Mouse (Mus musculus) liver, postnatal 0 days (tissue): ENCODE results near the gene Fcrla. TPM values are rescaled to one million over a fixed set of nuclear protein-coding genes. Genes with fewer than 3 reads are reported as not detected.
A peak's percentile ranks its signal among the peaks of the same experiment; 100 is the strongest.

Experiments used
- ATAC-seq: fragments of 200-750 bp; cut with Nextera tagmentation; 2 replicates; pipeline ENCODE4 v1.8.0; 2017; ENCODE audit warnings: mild to moderate bottlenecking, moderate library complexity
- DNase-seq: peaks from one replicate; pipeline ENCODE4 v3.0.0-alpha.2; 2016
- H3K27ac ChIP-seq: fragments of 300-500 bp; sonication (generic); 2 replicates; pipeline ENCODE4 v1.5.1; 2014; ENCODE audit warnings: antibody characterized with exemption, moderate library complexity, mild to moderate bottlenecking, low read depth
- H3K27me3 ChIP-seq: fragments of 300-500 bp; sonication (generic); 2 replicates; pipeline ENCODE4 v1.6.1; 2014; ENCODE audit warnings: low read length, control low read depth, mixed read lengths; ENCODE audit not compliant: insufficient read depth
- H3K36me3 ChIP-seq: fragments of 300-500 bp; sonication (generic); replicated peaks from 2 replicates; pipeline ENCODE4 v1.6.1; 2014; ENCODE audit warnings: mild to moderate bottlenecking, control low read depth, low read length, moderate library complexity, mixed read lengths; ENCODE audit not compliant: insufficient read depth
- H3K4me1 ChIP-seq: fragments of 300-500 bp; sonication (generic); 2 replicates; pipeline ENCODE4 v1.6.1; 2014; ENCODE audit warnings: antibody characterized with exemption, mild to moderate bottlenecking, control low read depth; ENCODE audit not compliant: insufficient read depth
- H3K4me2 ChIP-seq: fragments of 300-500 bp; sonication (generic); 2 replicates; pipeline ENCODE4 v1.6.1; 2014; ENCODE audit warnings: low read depth, mild to moderate bottlenecking, low read length, moderate library complexity, mixed read lengths
- H3K4me3 ChIP-seq: fragments of 300-500 bp; sonication (generic); 2 replicates; pipeline ENCODE4 v1.5.1; 2014; ENCODE audit warnings: low read depth, low read length
- H3K9ac ChIP-seq: fragments of 300-500 bp; sonication (generic); replicated peaks from 2 replicates; pipeline ENCODE4 v1.6.1; 2014; ENCODE audit warnings: mild to moderate bottlenecking, moderate library complexity
- H3K9me3 ChIP-seq: fragments of 300-500 bp; sonication (generic); 2 replicates; pipeline ENCODE4 v1.6.1; 2016; ENCODE audit warnings: mild to moderate bottlenecking, control low read depth, low read length, mixed read lengths
- CTCF ChIP-seq: sonication (generic); IDR thresholded peaks from 2 replicates; pipeline ENCODE4 v1.5.1; 2016; ENCODE audit warnings: antibody characterized with exemption, low read depth
- EP300 ChIP-seq: IDR thresholded peaks from 2 replicates; pipeline ENCODE4 v1.6.1; 2016; ENCODE audit warnings: antibody characterized with exemption, low read depth, mild to moderate bottlenecking
- WGBS: fragments of 180-500 bp; shearing (Covaris S2); extraction: QIAGEN DNeasy Blood & Tissue Kit; methylation state at CpG from one replicate; pipeline ENCODE4 v1.1.7; 2014; ENCODE audit not compliant: insufficient replicate concordance; 5-methylcytosine and 5-hydroxymethylcytosine counted together
- polyA plus RNA-seq: library from polyadenylated mRNA; unstranded; fragments of >200 nt; fragmentation: Nextera tagmentation; extraction: Ambion mirVana; gene quantifications from 2 replicates; pipeline ENCODE4 v1.2.1, GENCODE M21; 2015

Fcrla gene
- polyA plus RNA-seq, 1 experiment from 2014 or later: 10.4 TPM

- Histone ChIP-seq H3K9ac (peak overlapping the region; percentile 44), H3K27ac (no peak overlapping the region), H3K27me3 (peaks cover 28% of the 10 kb centered on the region), H3K36me3 (no peaks in the 10 kb centered on the region), H3K4me3 (peak overlapping the region; percentile 43), H3K4me1 (peaks cover 10% of the 10 kb centered on the region), H3K4me2 (peak overlapping the region; percentile 71), H3K9me3 (no peaks in the 10 kb centered on the region)
- DNase-seq (peak; percentile 50), ATAC-seq (peak; percentile 33; the same call in 1 of the 2 replicates)
- TF ChIP-seq CTCF (peak; percentile 14), EP300 (no peak)
- 3% methylated on average over 69 of the region's 71 CpGs for WGBS
These were observed 19.8 kb downstream of the Fcrla start for GRCm38 (mm10) chr1:170907456-170908191.

GRCm38 (mm10) chr1:170907111-170907455 is 20.3 kb downstream of the Fcrla start:
- no peak for DNase-seq
- TF ChIP-seq CTCF: no peak
- TF ChIP-seq EP300: no peak
- peaks cover 28% of the 10 kb centered on the region for H3K27me3 ChIP-seq
- peaks cover 10% of the 10 kb centered on the region for H3K4me1 ChIP-seq
- H3K9me3 ChIP-seq: no peaks in the 10 kb centered on the region
- H3K4me3 ChIP-seq: peak overlapping the region; percentile 43
- H3K36me3 ChIP-seq: no peaks in the 10 kb centered on the region
- H3K4me2 ChIP-seq: peak overlapping the region; percentile 71
- WGBS: 26% methylated on average over 11 of the region's 11 CpGs
- H3K9ac ChIP-seq: no peak overlapping the region
- H3K27ac ChIP-seq: no peak overlapping the region
- no peak for ATAC-seq

DNA sequence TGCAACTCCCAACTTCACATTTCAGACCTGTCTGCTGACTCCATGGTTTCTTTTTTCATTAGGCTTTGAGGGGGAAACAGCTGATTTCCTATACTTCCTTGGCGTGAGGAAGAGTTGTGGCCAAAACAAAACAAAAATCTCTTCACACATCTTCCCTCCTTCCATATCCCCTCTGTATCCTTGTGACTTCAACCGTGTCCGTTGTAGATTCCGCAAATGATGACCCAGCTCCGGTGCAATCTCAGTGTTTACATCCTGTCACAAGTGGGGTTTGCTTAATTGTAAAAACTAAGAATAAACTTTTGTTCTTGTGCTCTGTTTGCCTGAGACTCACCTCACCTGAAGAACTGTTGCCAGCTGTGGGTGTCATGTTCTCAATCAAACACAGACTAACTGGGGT is 23.9 kb downstream of the Fcrla start:
- H3K27me3 ChIP-seq: peaks cover 20% of the 10 kb centered on the region
- peaks cover 15% of the 10 kb centered on the region for H3K4me1 ChIP-seq
- H3K27ac ChIP-seq: 0 out of 2 replicates have a peak overlapping the region, but pooled peaks have one; percentile 6
- WGBS: 42% methylated on average over 5 of the region's 5 CpGs
- H3K9me3 ChIP-seq: no peaks in the 10 kb centered on the region
- H3K36me3 ChIP-seq: no peaks in the 10 kb centered on the region
- no peak overlapping the region for H3K4me2 ChIP-seq
- peak; percentile 48; the same call in 1 of the 2 replicates for TF ChIP-seq EP300
- no peak for TF ChIP-seq CTCF
- DNase-seq: no peak
- H3K4me3 ChIP-seq: no peak overlapping the region
- ATAC-seq: no peak
- no peak overlapping the region for H3K9ac ChIP-seq

DNA sequence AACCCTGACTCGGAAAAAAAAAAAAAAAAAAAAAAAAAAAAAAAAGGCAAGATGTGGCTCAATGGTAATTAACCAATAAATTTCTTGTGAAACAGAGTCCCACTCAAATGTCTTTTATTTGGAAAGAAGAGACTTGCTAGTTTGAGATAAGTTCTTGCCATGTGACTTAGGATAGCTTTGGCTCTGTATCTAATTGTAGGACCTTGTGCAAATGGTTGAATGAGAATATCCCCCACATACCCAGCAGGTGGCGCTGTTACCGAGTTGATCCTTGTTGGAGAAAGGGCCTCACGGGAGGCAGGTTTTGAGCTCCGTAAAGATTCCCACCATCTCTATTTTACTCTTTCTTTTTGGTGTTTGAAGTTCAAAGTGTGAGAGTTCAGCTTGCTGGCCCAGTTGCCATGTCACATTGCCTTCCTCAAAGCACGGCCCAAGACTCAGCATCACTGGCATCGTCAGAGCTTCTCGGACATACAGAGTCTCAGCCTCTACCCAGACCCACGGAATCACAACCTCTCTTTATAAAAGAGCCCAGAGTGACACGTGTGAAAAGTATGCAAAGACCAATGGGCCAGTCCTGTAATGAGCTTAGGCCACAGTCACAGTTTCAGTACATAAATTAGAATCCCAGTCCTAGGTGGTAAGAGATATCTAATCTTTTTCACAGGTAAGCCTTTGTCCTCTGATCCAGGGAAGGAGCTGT is 25.7 kb downstream of the Fcrla start:
- Histone ChIP-seq H3K27me3 (peaks cover 2% of the 10 kb centered on the region; the same call in 1 of the 2 replicates), H3K9ac (no peak overlapping the region), H3K9me3 (no peaks in the 10 kb centered on the region), H3K27ac (no peak overlapping the region), H3K4me2 (peak overlapping the region; percentile 62), H3K4me1 (peaks cover 6% of the 10 kb centered on the region; the same call in 1 of the 2 replicates), H3K36me3 (no peaks in the 10 kb centered on the region), H3K4me3 (no peak overlapping the region)
- peak; percentile 62 for ATAC-seq
- no peak for TF ChIP-seq EP300
- TF ChIP-seq CTCF: peak; percentile 92
- DNase-seq: peak; percentile 90
- 40% methylated on average over 10 of the region's 10 CpGs for WGBS

GRCm38 (mm10) chr1:170900799-170901467 is 26.4 kb downstream of the Fcrla start:
- ATAC-seq (peak; percentile 22; the same call in 1 of the 2 replicates), DNase-seq (peak; percentile 51)
- Histone ChIP-seq H3K4me3 (no peak overlapping the region), H3K36me3 (no peaks in the 10 kb centered on the region), H3K27ac (no peak overlapping the region), H3K27me3 (no peaks in the 10 kb centered on the region), H3K9me3 (no peaks in the 10 kb centered on the region), H3K9ac (no peak overlapping the region), H3K4me1 (peaks cover 6% of the 10 kb centered on the region; the same call in 1 of the 2 replicates), H3K4me2 (peak overlapping the region; percentile 62)
- TF ChIP-seq CTCF (peak; percentile 63), EP300 (no peak)
- WGBS: 21% methylated on average over 10 of the region's 10 CpGs
